Mouse (Mus musculus) midbrain, postnatal 0 days (tissue): ENCODE measurements at regions not wholly inside any gene's neighbourhood (a gene's known extent, or its start where the extent isn't known, plus 50 kb on each side); places are given as distances from the start of the nearest gene placed in this dataset.

Source experiments
- ATAC-seq: fragments of 200-750 bp; cut with Nextera tagmentation; 2 replicates; pipeline ENCODE4 v1.8.0; 2017; ENCODE audit warnings: moderate number of reproducible peaks, mild to moderate bottlenecking, moderate TSS enrichment, moderate library complexity; ENCODE audit not compliant: low FRiP score
- DNase-seq: peaks from one replicate; pipeline ENCODE4 v3.0.0-alpha.2; 2015; ENCODE audit warnings: low spot score
- H3K27ac ChIP-seq: fragments of 300-500 bp; sonication (generic); 2 replicates; pipeline ENCODE4 v1.5.1; 2014; ENCODE audit warnings: low read depth, mild to moderate bottlenecking, low read length, mixed read lengths
- H3K27me3 ChIP-seq: fragments of 300-500 bp; sonication (generic); 2 replicates; pipeline ENCODE4 v1.6.1; 2014; ENCODE audit warnings: low read length, control low read depth, mixed read lengths; ENCODE audit not compliant: insufficient read depth
- H3K36me3 ChIP-seq: fragments of 300-500 bp; sonication (generic); 2 replicates; pipeline ENCODE4 v1.6.1; 2014; ENCODE audit warnings: low read length, control low read depth, mixed read lengths; ENCODE audit not compliant: insufficient read depth
- H3K4me1 ChIP-seq: fragments of 300-500 bp; sonication (generic); 2 replicates; pipeline ENCODE4 v1.6.1; 2014; ENCODE audit warnings: mild to moderate bottlenecking, control low read depth, antibody characterized with exemption, low read length, mixed read lengths; ENCODE audit not compliant: insufficient read depth
- H3K4me2 ChIP-seq: fragments of 300-500 bp; sonication (generic); 2 replicates; pipeline ENCODE4 v1.6.1; 2014; ENCODE audit warnings: low read depth, mild to moderate bottlenecking, low read length, mixed read lengths; ENCODE audit not compliant: poor library complexity, severe bottlenecking
- H3K4me3 ChIP-seq: fragments of 300-500 bp; sonication (generic); 2 replicates; pipeline ENCODE4 v1.5.1; 2014; ENCODE audit warnings: low read depth, mild to moderate bottlenecking, low read length, moderate library complexity
- H3K9ac ChIP-seq: fragments of 300-500 bp; sonication (generic); replicated peaks from 2 replicates; pipeline ENCODE4 v1.6.1; 2014; ENCODE audit warnings: mild to moderate bottlenecking, low read length, moderate library complexity, mixed read lengths; ENCODE audit not compliant: poor library complexity, severe bottlenecking
- H3K9me3 ChIP-seq: fragments of 300-500 bp; sonication (generic); 2 replicates; pipeline ENCODE4 v1.6.1; 2016; ENCODE audit warnings: low read length, control low read depth
- CTCF ChIP-seq: IDR thresholded peaks from 2 replicates; pipeline ENCODE4 v1.5.1; 2016; ENCODE audit warnings: antibody characterized with exemption, mild to moderate bottlenecking
- WGBS: fragments of 180-500 bp; shearing (Covaris S2); extraction: QIAGEN DNeasy Blood & Tissue Kit; methylation state at CpG from one replicate; pipeline ENCODE4 v1.1.7; 2014; 5-methylcytosine and 5-hydroxymethylcytosine counted together

- DNase-seq: no peak
- WGBS: 83% methylated on average over 6 of the region's 6 CpGs
- TF ChIP-seq CTCF: no peak
- Histone ChIP-seq H3K9ac (no peak overlapping the region), H3K4me2 (no peak overlapping the region), H3K4me3 (no peak overlapping the region), H3K36me3 (no peaks in the 10 kb centered on the region), H3K9me3 (no peaks in the 10 kb centered on the region), H3K27ac (no peak overlapping the region), H3K4me1 (no peaks in the 10 kb centered on the region), H3K27me3 (no peaks in the 10 kb centered on the region)
- no peak for ATAC-seq
Measured at GRCm38 (mm10) chr2:8562948-8563347, 1053.6 kb upstream of the Celf2 start.

- H3K9ac ChIP-seq: no peak overlapping the region
- DNase-seq (no peak), ATAC-seq (no peak)
- H3K9me3 ChIP-seq: no peaks in the 10 kb centered on the region
- H3K4me2 ChIP-seq: no peak overlapping the region
- H3K27ac ChIP-seq: no peak overlapping the region
- no peak for TF ChIP-seq CTCF
- no peaks in the 10 kb centered on the region for H3K36me3 ChIP-seq
- no peaks in the 10 kb centered on the region for H3K27me3 ChIP-seq
- H3K4me1 ChIP-seq: no peaks in the 10 kb centered on the region
- no peak overlapping the region for H3K4me3 ChIP-seq
Measured at GRCm38 (mm10) chr2:8546116-8546515, 1036.8 kb upstream of the Celf2 start.

GRCm38 (mm10) chr2:8536842-8537241 is 1027.5 kb upstream of the Celf2 start:
- Histone ChIP-seq H3K36me3 (no peaks in the 10 kb centered on the region), H3K27me3 (no peaks in the 10 kb centered on the region), H3K9ac (no peak overlapping the region), H3K27ac (no peak overlapping the region), H3K4me3 (no peak overlapping the region), H3K4me1 (no peaks in the 10 kb centered on the region), H3K4me2 (no peak overlapping the region), H3K9me3 (no peaks in the 10 kb centered on the region)
- ATAC-seq (no peak), DNase-seq (peak; percentile 70)
- TF ChIP-seq CTCF: peak; percentile 79
- 0% methylated on average over 1 of the region's 1 CpGs for WGBS

- Histone ChIP-seq H3K27ac (no peak overlapping the region), H3K4me3 (no peak overlapping the region), H3K27me3 (no peaks in the 10 kb centered on the region), H3K36me3 (no peaks in the 10 kb centered on the region), H3K4me2 (no peak overlapping the region), H3K4me1 (no peaks in the 10 kb centered on the region), H3K9ac (no peak overlapping the region), H3K9me3 (no peaks in the 10 kb centered on the region)
- DNase-seq: no peak
- no peak for ATAC-seq
- TF ChIP-seq CTCF: no peak
- WGBS: 10% methylated on average over 1 of the region's 1 CpGs
Measured at GRCm38 (mm10) chr2:8498466-8498865, 989.1 kb upstream of the Celf2 start.

- 39% methylated on average over 6 of the region's 6 CpGs for WGBS
- Histone ChIP-seq H3K9me3 (no peaks in the 10 kb centered on the region), H3K27me3 (no peaks in the 10 kb centered on the region), H3K4me1 (no peaks in the 10 kb centered on the region), H3K4me2 (no peak overlapping the region), H3K4me3 (no peak overlapping the region), H3K27ac (no peak overlapping the region), H3K36me3 (no peaks in the 10 kb centered on the region), H3K9ac (no peak overlapping the region)
- ATAC-seq (no peak), DNase-seq (no peak)
- TF ChIP-seq CTCF: no peak
Measured at GRCm38 (mm10) chr2:8477827-8478528, 968.6 kb upstream of the Celf2 start.

GRCm38 (mm10) chr2:8470546-8470945 is 961.2 kb upstream of the Celf2 start:
- Histone ChIP-seq H3K9me3 (no peaks in the 10 kb centered on the region), H3K4me1 (no peaks in the 10 kb centered on the region), H3K27me3 (no peaks in the 10 kb centered on the region), H3K4me3 (no peak overlapping the region), H3K4me2 (no peak overlapping the region), H3K9ac (no peak overlapping the region), H3K36me3 (no peaks in the 10 kb centered on the region), H3K27ac (no peak overlapping the region)
- TF ChIP-seq CTCF: no peak
- WGBS: 53% methylated on average over 1 of the region's 1 CpGs
- no peak for ATAC-seq
- no peak for DNase-seq
